Comparison of ENCODE assay signal across 19 mouse cellular contexts in genomic region chr7:134650246-134650830, GRCm38 (mm10). TPM values are rescaled to one million over a fixed set of nuclear protein-coding genes. Genes with fewer than 3 reads are reported as not detected.
DNase-seq lines count a peak whose midpoint lies in the region; ATAC-seq lines count a peak whose summit lies in the region.
"Had no signal": no experiment of that assay in that cellular context is flagged by ENCODE, and none has a peak within 500 bp of the region (broad histone marks: within the 10 kb centered on the region; RNA-seq: fewer than 3 reads in every experiment).

No protein-coding gene starts in this region.

- H3K4me1 ChIP-seq in heart, embryonic 10.5 days, result no peaks in the 10 kb centered on the region
- H3K4me1 ChIP-seq in heart, embryonic 15.5 days (replicated peaks), result no peaks in the 10 kb centered on the region
- H3K4me1 ChIP-seq: embryonic facial prominence, embryonic 12.5 days; forebrain, embryonic 10.5 days; hindbrain, embryonic 15.5 days; stomach, embryonic 15.5 days had no signal

- 69% methylated on average over 8 of the region's 8 CpGs for WGBS in heart, embryonic 10.5 days
- 60% methylated on average over 8 of the region's 8 CpGs for WGBS in heart, embryonic 15.5 days

- ATAC-seq in heart, embryonic 15.5 days (replicated peaks; ENCODE audit: insufficient number of reproducible peaks, insufficient read depth, low FRiP score, low read depth), result 0 out of 2 replicates have a peak, but pooled peaks have one; percentile 18
- ATAC-seq: CD4-positive, CD25-positive, alpha-beta regulatory T cell, adult 4 months; intestine, embryonic 16.5 days had no signal

- H3K27ac ChIP-seq in heart, embryonic 10.5 days, result no peak overlapping the region
- H3K27ac ChIP-seq in heart, embryonic 15.5 days, result no peak overlapping the region
- H3K27ac ChIP-seq: embryonic facial prominence, embryonic 12.5 days; forebrain, embryonic 10.5 days; hindbrain, embryonic 15.5 days; stomach, embryonic 15.5 days had no signal

- intact Hi-C loops in heart, postnatal 25 days (cut with DNase I), result no loop called here

- H3K9ac ChIP-seq in heart, embryonic 15.5 days, result no peak overlapping the region
- H3K9ac ChIP-seq: embryonic facial prominence, embryonic 12.5 days; hindbrain, embryonic 15.5 days; stomach, embryonic 15.5 days had no signal

- peak; percentile 63 for DNase-seq in heart, embryonic 10.5 days (ENCODE audit: low spot score)
- no peak for DNase-seq in heart, postnatal 25 days (ENCODE audit: low spot score)
- DNase-seq in 3134 (ENCODE audit: extremely low read depth, insufficient read length, low spot score), result peak; percentile 74
- DNase-seq in Muller cell, postnatal 12 days (ENCODE audit: inconsistent ontology term), result peak; percentile 30
- DNase-seq in adrenal gland, postnatal 4 days (ENCODE audit: low spot score in 2 of 2), result no peak
- no peak for DNase-seq in spleen, postnatal 10 days (ENCODE audit: low spot score in 2 of 2)
- no peak for DNase-seq in spleen, adult 12 weeks (ENCODE audit: low spot score)
- DNase-seq: adrenal gland, adult 8-10 months; cerebellum, adult 11-12 months; gastrocnemius, postnatal 10 days; lung, postnatal 14 days had no signal

- no peak overlapping the region for H3K4me2 ChIP-seq in heart, embryonic 15.5 days
- H3K4me2 ChIP-seq: embryonic facial prominence, embryonic 12.5 days; hindbrain, embryonic 15.5 days; stomach, embryonic 15.5 days had no signal

- no peaks in the 10 kb centered on the region for H3K27me3 ChIP-seq in heart, embryonic 10.5 days (ENCODE audit: insufficient read depth, poor library complexity, severe bottlenecking)
- no peaks in the 10 kb centered on the region for H3K27me3 ChIP-seq in heart, embryonic 15.5 days
- H3K27me3 ChIP-seq: embryonic facial prominence, embryonic 12.5 days; hindbrain, embryonic 15.5 days; stomach, embryonic 15.5 days had no signal

- H3K9me3 ChIP-seq in heart, embryonic 10.5 days, result no peaks in the 10 kb centered on the region
- H3K9me3 ChIP-seq in heart, embryonic 15.5 days (replicated peaks), result no peaks in the 10 kb centered on the region
- H3K9me3 ChIP-seq: embryonic facial prominence, embryonic 12.5 days; forebrain, embryonic 10.5 days; hindbrain, embryonic 15.5 days; stomach, embryonic 15.5 days had no signal

- H3K4me3 ChIP-seq in heart, embryonic 10.5 days, result no peak overlapping the region
- H3K4me3 ChIP-seq in heart, embryonic 15.5 days, result no peak overlapping the region
- H3K4me3 ChIP-seq: embryonic facial prominence, embryonic 12.5 days; forebrain, embryonic 10.5 days; hindbrain, embryonic 15.5 days; stomach, embryonic 15.5 days had no signal

- H3K36me3 ChIP-seq in heart, embryonic 10.5 days, result no peaks in the 10 kb centered on the region
- H3K36me3 ChIP-seq in heart, embryonic 15.5 days, result no peaks in the 10 kb centered on the region
- H3K36me3 ChIP-seq: embryonic facial prominence, embryonic 12.5 days; forebrain, embryonic 10.5 days; G1E; hindbrain, embryonic 15.5 days; stomach, embryonic 15.5 days had no signal

RNA-seq across cellular contexts. Expression of gene Dock1, which starts 20.1 kb away (rescaled TPM):
- polyA plus RNA-seq in heart, embryonic 10.5 days (2016; fragmentation: Nextera tagmentation; extraction: Ambion mirVana), result 24.7 and 25.6 TPM in 2 replicates
- 10 to 100 TPM; 23.7 to 27.7 TPM for total RNA-seq in heart, postnatal 25 days (2021)
- 18.3 and 21.4 TPM in 2 replicates for polyA plus RNA-seq in heart, embryonic 15.5 days (2015; fragmentation: Nextera tagmentation; extraction: Ambion mirVana)
- total RNA-seq in adrenal gland, postnatal 4 days (2021), result 100 to 1,000 TPM; 146 to 153 TPM
- total RNA-seq: G1E had no signal
- polyA plus RNA-seq: G1E had no signal

Comparison
In these comparisons a context has a peak if more than half of its experiments do, and no peak if none do; other contexts are left out.
1. DNase-seq: peak in heart, embryonic 10.5 days (single experiment), 3134 (single experiment) and Muller cell, postnatal 12 days (single experiment); none in heart, postnatal 25 days (single experiment), adrenal gland, postnatal 4 days (0 of 2), spleen, postnatal 10 days (0 of 2) and spleen, adult 12 weeks (single experiment).
2. RNA of gene Dock1, which starts 20.1 kb away (total RNA-seq): 146 to 153 TPM in adrenal gland, postnatal 4 days; 23.7 to 27.7 TPM in heart, postnatal 25 days; every median in the first group is over 4 times any median in the second.